Mouse (Mus musculus): ENCODE results near the gene Itgb7. TPM values are rescaled to one million over a fixed set of nuclear protein-coding genes. Genes with fewer than 3 reads are reported as not detected.

Itgb7 gene
- 1 to 10 TPM in 1 of 2 experiments, under 1 TPM in 1; 0.99 to 1.2 TPM for total RNA-seq (2021)
- long read RNA-seq, experiment 1, partial matches to known transcripts: 3 of 4 reads
- long read RNA-seq, experiment 1, other reads (novel, unspliced or antisense): 0 of 4 reads
- long read RNA-seq, experiment 2, partial matches to known transcripts: 3 of 3 reads
- long read RNA-seq, experiment 2, other reads (novel, unspliced or antisense): 0 of 3 reads

DNA sequence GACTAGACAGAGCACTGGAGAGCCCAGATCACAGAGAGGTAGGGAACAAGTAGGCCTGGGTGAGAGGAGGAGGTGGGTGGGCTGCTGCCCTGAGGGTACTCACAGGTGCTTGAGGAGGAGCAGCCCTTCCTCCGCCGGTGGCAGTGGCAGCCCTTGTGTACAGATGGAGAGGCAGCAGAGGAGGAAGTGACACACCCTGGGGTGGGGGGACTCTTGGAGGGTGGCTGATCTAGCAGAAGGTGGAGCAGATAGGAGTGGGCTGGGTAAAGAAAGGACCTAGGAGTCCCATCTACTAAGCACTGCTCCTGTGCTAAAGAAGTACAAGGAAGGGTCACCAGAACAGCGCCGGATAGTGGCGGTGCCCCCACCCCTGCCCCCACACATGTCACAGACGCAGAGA, at the start of gene Itgb7:
TSS of gene Itgb7 (minus strand) at position 197 of the 400 bp plus-strand sequence.
- intact Hi-C loops (cut with DNase I): no loop called here
- no peak for DNase-seq (ENCODE audit: low spot score in 2 of 2)

DNA sequence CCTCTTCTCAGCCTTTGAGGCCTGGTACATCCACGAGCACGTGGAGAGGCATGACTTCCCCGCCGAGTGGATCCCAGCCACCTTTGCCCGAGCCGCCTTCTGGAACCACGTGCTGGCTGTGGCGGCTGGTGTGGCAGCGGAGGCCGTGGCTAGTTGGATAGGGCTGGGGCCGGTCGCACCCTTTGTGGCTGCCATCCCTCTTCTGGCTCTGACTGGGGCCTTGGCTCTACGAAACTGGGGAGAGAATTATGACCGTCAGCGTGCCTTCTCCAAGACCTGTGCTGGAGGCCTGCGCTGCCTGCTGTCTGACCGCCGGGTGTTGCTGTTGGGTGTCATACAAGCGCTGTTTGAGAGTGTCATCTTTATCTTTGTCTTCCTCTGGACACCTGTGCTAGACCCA, 48.9 kb upstream of the Itgb7 start:
- DNase-seq (ENCODE audit: low spot score in 2 of 2): no peak
- intact Hi-C loops (cut with DNase I): no loop called here

DNA sequence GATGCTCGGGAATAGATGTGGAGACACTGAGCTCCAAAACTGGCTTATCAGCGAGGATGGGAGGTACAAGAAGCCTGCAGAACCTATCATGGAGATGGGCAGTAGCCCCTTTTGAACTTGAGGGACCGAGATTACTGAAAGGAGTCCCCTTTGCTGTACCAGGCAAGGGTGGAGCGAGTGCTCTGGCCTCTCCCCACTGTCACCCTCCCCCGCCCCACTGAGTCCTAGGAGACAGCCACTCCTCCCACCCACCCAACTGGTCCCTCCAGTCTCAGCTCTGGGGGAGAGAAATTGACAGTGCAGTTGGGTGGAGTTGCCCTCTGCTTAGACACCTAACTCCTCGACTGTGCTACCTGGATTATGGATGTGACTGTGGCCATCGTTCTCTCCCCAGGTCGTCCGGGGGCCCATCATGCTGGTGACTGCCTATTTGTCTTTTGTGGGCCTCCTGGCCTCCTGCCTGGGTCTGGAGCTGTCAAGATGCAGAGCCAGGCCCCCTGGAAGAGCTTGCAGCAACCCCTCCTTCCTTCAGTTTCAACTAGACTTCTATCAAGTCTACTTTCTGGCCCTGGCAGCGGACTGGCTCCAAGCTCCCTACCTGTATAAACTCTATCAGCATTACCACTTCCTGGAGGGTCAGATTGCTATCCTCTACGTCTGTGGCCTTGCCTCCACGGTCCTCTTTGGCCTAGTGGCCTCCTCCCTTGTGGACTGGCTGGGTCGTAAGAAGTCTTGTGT, 48.2 kb upstream of the Itgb7 start:
- DNase-seq (ENCODE audit: low spot score in 2 of 2): no peak
- intact Hi-C loops (cut with DNase I): loop anchor here (2.0 kb wide), 1 partner anchor 33 kb away; no protein-coding TSS in a partner anchor

DNA sequence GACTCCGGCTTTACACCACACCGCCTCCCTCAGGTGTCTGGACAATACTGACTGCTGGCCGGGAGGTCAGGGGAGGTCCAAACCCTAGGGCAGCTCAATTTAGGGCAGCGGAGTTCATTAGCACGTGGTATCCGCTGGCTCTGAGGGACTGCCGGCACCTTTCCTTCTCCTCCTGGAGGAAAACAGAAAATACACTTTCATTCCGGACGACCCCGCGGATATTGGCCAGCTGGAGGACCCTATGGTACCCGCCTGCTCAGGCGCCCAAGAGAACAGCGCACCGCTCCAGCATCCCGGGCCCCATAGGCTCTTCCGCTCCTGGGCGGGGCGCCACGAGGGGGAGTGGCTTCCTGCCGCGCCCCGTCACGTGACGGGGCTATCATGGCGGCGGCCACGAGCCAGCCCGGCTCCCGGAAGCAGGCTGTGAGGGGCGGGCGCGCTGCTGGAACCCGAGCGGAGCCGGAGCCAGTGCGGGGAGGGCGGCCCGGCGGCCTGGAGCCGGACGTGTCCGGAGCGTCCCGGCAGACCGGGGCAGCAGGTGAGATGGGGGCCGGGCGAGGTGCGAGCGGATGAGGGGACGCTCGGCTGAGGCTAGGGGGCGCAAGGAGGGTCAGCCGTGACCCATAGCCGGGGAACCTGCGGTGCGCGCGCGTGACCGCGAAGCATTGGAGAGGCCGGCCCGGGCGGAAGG, 47.5 kb upstream of the Itgb7 start, which contains the start of gene Mfsd5:
TSS of gene Mfsd5 (plus strand) at position 363 of the 691 bp plus-strand sequence.
- intact Hi-C loops (cut with DNase I): loop anchor here (2.0 kb wide), 1 partner anchor 32 kb away; no protein-coding TSS in a partner anchor
- DNase-seq (ENCODE audit: low spot score in 2 of 2): peak; percentile 84 to 86

DNA sequence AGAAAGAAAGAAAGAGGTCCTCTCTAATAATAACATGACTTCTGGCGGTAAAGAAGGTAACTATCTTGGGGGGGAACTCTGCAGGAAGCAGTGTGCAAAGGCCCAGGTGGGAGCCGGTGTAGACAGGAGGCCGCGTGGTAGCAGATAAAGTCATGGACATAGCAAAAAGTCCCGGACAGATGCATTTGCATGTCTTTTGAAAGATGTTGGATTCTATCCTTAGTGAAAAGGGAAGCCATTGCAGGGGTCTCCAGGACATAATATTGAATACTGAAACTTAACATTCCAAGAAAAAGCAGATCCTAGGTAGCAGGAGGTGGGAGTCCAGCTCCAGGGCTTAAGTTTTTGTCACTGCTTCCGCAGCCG, 47.0 kb upstream of the Itgb7 start:
- intact Hi-C loops (cut with DNase I): loop anchor here (2.0 kb wide), 1 partner anchor 32 kb away; no protein-coding TSS in a partner anchor
- no peak for DNase-seq (ENCODE audit: low spot score in 2 of 2)

DNA sequence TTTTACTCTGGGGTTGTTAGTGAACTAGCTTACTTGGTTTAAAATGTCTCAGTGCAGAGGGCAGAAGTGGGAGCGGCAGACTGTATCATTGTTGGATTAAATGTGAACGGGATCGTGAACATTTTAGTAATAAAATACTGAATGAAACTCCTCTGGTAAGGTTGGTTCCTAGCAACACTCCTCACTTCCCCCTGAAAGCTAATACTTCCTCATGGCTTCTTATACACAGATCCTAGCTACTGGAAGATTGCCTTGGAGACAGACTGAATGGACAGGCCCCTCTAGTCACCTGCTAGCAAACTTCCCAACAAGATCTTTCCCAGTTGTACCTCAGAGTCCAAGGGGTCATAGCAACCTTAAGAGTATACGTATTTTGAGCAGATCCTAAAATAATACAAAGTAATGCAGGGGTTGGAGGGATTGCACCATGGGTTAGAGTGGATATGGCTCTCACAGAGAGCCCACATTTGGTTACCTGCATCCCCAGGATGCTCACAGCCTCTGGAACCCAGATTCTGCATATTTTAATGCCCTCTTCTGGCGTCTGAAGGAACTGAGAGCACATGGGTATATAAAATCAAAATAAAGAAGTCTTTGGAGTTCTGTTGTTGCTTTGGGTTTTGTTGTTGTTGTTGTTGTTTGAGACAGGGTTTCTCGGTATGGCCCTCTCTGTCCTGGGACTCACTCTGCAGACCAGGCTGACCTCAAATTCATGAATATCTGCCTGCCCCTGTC, 42.4 kb upstream of the Itgb7 start:
- intact Hi-C loops (cut with DNase I): no loop called here

DNA sequence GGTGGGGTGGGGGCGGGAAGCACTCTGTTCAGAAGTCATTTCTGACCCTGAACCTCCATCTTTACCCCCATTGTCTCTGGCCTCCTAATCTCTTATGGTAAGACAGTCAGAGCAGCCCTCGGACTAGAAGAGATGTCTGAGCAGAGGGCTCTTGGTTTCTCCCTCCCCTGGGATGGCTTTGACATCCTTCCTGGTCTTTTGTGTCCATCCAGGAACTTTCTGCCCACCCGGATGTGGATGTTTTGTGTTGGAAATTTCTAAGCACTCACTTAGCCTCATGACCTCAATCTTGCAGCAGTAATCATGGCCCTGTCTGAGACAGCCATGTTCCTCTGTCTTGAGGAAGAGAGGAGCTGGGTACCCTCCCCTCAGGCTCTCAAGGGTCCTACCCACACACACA, 39.7 kb upstream of the Itgb7 start:
- no peak for DNase-seq (ENCODE audit: low spot score in 2 of 2)
- intact Hi-C loops (cut with DNase I): no loop called here

More for the DNA sequence above, 42.4 kb upstream of the Itgb7 start:
- no peak for DNase-seq (ENCODE audit: low spot score in 2 of 2)

DNA sequence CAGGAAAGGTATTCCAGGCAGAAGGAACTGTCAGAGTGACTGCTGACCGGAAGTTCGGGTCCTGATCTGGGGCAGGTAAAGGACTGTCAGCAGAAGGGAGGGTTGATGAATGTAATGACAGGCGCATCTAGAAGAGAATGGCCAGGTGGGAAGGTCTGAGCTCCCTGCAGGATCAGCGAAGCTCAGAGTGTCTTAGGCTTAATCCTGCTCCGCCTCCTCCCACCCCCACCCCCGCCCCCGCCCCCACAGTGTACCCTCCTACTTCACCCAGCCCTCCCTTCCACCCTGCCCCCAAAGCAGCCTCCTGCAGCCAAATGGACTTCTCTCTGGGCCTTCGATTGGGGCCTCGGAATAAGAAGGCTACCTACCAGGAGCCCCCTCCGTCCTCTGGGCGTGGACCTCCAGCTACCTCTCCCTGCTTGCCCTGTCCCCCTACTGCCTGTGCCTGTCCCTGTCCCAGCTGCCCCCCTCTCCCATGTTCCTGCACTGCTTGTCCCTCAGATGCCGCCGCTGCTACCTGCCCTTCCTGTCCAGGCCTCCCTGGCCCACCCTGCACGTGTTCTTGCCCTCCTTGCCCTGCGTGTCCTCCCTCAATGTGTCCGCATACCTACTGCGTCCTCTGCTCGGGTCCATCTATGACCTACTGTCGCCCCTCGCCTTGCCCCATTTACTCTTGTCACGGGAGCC, 38.7 kb upstream of the Itgb7 start, which contains the start of gene Gm9918:
TSS of gene Gm9918 (plus strand) at position 290 of the 687 bp plus-strand sequence.
- no peak for DNase-seq (ENCODE audit: low spot score in 2 of 2)
- intact Hi-C loops (cut with DNase I): no loop called here

DNA sequence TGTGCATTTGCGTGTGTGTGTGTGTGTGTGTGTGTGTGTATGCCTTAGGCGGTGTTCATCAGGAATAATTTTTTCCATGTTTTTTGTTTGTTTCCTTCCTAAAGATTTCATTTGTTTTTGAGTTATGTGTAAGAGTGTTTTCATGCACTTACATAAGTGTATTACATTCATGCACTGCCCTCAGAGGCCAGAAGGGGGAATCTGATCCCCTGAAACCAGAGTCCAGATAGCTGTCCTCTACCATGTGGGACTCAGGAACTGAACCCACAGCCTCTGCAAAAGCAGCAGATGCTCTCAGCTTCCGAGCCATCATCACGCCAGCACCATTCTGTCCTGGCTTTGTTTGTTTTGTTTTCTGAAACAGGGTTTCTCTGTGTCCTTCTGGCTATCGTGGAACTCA, 33.8 kb upstream of the Itgb7 start:
- intact Hi-C loops (cut with DNase I): no loop called here
- DNase-seq (ENCODE audit: low spot score in 2 of 2): no peak

DNA sequence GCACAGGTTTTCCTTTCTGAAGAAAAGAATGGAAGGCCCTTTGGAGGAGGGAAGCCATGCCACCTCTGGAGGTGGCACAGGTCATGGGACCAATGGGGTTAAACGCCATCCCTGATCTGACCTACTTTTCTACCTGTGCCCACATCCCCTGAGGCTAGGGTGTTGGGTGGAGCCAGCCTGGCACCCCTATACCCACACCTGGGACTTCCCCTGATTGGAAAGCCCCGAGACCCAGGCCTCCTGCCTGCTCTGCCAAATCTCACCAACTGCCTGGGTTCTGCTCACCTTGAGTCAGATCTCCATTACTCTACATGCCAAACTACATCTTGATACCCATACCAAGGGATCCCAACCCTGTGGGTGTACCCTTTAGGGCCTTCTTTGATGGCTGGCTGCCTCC, 31.3 kb upstream of the Itgb7 start:
- DNase-seq (ENCODE audit: low spot score in 2 of 2): no peak
- intact Hi-C loops (cut with DNase I): no loop called here

DNA sequence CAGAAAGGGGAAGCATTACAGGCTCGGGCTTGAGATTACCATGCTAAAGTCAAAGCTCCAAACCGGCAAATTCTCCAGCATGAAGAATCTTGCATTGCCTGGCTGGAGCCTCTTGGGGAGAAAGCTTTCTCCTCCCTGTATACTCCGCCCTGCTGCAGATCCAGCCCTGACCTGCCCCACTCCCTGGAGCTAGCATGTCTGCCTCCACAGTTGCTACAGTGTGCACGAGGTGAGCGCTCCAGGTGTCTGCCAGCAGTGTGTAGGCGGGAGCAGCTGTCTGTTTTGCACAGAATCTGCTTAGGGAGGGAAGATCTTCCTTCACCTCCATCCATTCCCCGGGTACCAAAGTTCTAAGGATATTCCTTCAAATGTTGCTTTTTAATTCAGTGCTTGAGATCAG, 30.8 kb upstream of the Itgb7 start:
- intact Hi-C loops (cut with DNase I): no loop called here
- DNase-seq (ENCODE audit: low spot score in 2 of 2): peak; percentile 49 to 66

DNA sequence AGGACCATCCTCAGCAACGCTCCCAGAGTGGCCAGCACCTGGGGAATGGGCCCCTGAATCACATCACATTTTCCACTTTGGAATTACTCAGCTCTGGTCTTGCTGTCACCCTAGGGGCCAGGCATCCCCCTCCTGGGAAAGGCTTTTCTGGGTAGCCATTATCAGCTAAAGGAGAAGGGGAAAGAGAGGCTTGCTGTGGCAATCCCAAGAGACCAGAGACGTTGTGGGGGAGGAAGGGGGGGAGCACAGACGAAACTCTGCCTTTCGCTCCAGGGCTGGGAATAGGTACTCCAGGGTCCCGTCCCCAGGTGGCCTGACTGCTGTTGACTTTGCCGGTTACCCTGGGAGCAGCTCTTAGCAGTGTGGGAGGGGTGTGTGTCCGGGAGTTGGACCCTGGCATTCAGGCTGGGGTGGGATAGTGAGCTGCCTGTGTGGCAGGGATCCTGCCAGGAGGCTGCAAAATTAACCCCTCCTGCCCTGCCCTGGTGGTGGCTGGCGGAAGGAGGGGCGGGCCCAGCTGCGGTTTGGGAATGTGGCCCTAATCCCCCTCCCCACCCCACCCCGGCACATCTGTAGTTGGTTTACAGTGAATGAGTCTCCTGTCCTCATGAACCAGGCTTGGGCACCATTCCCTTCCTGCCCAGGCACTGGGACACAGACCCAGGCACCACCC, 27.0 kb upstream of the Itgb7 start:
- intact Hi-C loops (cut with DNase I): no loop called here
- no peak for DNase-seq (ENCODE audit: low spot score in 2 of 2)

DNA sequence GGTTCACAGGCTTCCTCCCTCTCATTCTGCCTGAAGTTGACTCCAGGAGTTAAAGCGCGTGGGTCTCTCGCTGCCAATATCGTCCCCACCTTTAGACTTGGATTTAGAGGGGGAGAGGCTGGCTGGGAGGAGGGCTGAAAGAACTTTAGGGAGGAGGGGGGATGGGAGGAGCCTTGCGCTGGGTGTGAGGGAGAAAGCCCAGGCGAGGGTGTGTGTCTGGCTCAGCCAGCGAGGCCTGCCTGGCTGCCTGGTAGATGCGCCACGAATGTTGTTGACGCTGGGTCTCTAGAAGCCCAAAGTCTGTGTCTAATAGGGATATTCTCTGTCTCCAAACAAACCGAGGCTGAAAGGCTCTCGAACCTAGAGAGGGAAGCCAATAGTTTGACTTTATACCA, 26.3 kb upstream of the Itgb7 start:
- intact Hi-C loops (cut with DNase I): no loop called here
- DNase-seq (ENCODE audit: low spot score in 2 of 2): peak in 1 of 2 experiments; percentile 34

DNA sequence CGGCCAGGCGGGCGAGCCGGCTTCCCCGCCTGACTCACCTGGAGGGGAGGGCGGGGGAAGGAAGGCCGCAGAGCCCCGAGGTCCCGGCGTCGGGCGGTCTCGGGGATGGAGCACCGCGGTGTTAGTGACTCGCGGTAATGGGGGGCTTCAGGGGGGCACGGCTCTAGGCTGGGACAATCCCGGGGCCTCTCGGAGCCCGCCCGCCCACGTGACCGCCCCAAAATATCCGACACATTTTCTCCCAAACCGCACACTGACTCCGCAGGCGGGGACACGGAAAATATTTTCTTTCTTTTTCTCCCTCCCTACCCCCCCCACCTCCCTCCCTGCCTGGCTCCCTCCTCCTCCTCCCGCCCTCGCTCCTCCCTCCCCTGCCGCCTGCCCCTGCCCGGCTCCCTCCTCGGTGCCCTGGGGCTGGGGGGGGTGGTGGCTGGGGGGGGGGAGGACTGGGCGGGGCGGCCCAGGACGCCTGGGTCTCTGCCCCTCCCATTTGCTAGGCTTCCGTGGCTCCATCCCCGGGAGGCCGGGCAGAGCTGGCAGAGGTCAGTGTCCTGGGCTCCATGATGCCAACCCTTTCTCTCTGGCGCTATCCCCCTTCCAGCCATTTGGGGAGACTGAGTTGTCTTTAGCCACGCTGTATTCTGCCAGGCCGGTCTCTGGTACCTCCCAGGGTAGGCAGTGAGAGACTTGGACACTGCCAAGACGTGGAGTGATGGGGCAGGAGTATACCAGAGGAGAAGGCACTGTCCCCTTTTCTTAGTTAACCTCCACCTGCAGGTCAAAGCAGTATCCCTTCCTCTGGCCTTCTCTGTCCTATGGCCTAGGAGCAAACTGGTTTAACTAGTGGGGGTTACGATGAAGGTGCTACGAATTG, 25.7 kb upstream of the Itgb7 start, which contains the start of gene Rarg:
TSS of gene Rarg (minus strand) at position 316 of the 874 bp plus-strand sequence.
- intact Hi-C loops (cut with DNase I): no loop called here
- no peak for DNase-seq (ENCODE audit: low spot score in 2 of 2)

DNA sequence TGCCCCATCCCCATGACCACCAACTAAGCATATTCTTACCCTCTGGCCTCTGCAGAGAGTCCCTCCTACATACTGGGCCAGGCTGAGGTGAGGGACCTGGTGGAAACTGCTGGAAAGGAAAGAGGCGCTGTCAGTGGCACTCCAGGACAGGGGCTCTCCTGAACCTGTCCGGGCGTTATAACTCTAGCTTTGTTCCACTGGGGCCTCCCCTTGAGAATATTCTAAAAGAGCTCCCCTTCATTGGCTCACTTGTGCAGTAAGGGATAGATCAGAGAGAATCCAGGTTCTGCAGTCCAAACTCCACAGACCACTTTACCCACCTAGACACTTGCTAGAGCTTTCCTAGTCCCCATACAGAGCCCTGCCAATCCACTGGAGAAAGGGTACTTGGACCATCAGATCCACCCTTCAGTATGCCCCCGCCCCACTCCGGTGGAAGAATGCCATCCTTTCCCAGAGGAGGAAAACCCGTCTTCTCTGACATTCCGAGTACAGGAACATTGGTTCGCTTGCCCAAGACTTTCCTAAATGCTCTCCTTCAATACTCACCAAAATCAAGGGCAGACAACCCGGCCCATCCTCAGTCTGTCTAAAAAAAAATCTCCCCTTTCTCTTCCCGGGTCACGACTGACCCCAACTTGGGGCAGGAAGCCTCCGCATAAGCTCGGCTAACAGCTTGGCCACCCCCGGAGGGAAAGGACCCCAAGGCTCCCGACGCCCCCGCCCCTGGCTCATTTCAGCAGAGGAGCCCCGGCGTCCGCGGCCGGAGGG, 24.9 kb upstream of the Itgb7 start:
- no peak for DNase-seq (ENCODE audit: low spot score in 2 of 2)

DNA sequence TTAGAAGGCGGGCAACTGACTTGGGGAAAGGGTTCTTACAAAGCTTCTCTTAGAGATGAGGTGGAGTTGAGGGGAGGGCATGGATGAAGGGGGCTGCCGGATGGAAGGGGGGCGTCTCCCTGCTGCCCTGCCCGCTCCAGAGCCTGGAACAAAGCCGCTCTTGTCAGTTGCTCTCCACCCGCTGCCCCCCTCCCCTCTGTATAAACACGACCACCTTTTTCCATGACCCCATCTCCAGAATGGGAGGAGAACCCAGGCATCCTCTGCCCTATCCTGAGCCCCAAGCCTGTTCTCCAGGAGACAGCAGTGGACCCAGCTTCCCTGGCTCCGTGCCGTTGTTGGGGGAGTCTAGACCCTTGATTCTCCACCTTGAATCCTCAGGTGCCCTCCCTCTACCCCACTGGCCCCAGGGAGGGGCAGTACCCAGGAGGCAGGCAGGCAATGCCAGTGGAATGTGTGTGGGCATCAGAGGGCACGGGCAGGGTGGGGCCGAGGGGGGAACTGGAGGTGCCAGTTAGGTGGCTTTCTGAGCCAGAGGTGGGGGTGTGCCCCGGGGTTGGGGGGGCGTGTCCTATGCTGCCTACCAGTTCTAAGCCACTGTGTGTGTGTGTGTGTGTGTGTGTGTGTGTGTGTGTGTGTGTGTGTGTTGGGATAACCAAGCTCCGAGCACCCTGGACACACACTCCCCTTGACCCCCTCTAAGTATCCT, 24.0 kb upstream of the Itgb7 start:
- intact Hi-C loops (cut with DNase I): no loop called here
- no peak for DNase-seq (ENCODE audit: low spot score in 2 of 2)

More for the DNA sequence above, 24.9 kb upstream of the Itgb7 start:
- intact Hi-C loops (cut with DNase I): no loop called here
